Mouse (Mus musculus) kidney, embryonic 14.5 days (tissue): Measurements from ENCODE around the gene Tmbim6. TPM values are rescaled to one million over a fixed set of nuclear protein-coding genes. Genes with fewer than 3 reads are reported as not detected.

ENCODE experiments used
- ATAC-seq: fragments of 200-750 bp; cut with Nextera tagmentation; 2 replicates; pipeline ENCODE4 v1.8.0; 2017; ENCODE audit warnings: moderate number of reproducible peaks, mild to moderate bottlenecking, moderate TSS enrichment, moderate library complexity; ENCODE audit not compliant: low FRiP score, low TSS enrichment
- H3K27ac ChIP-seq: fragments of 300-500 bp; sonication (generic); 2 replicates; pipeline ENCODE4 v1.5.1; 2014; ENCODE audit warnings: low read depth, mild to moderate bottlenecking, low read length, moderate library complexity, mixed read lengths
- H3K27me3 ChIP-seq: fragments of 300-500 bp; sonication (generic); 2 replicates; pipeline ENCODE4 v1.6.1; 2014; ENCODE audit warnings: mild to moderate bottlenecking, low read length; ENCODE audit not compliant: control insufficient read depth, insufficient read depth
- H3K36me3 ChIP-seq: fragments of 300-500 bp; sonication (generic); 2 replicates; pipeline ENCODE4 v1.6.1; 2014; ENCODE audit warnings: low read length, mixed read lengths; ENCODE audit not compliant: control insufficient read depth, insufficient read depth
- H3K4me1 ChIP-seq: fragments of 300-500 bp; sonication (generic); 2 replicates; pipeline ENCODE4 v1.6.1; 2014; ENCODE audit warnings: low read length, mixed read lengths; ENCODE audit not compliant: control insufficient read depth, insufficient read depth
- H3K4me2 ChIP-seq: fragments of 300-500 bp; sonication (generic); replicated peaks from 2 replicates; pipeline ENCODE4 v1.6.1; 2014; ENCODE audit warnings: low read depth, mild to moderate bottlenecking, low read length
- H3K4me3 ChIP-seq: fragments of 300-500 bp; sonication (generic); 2 replicates; pipeline ENCODE4 v1.5.1; 2014; ENCODE audit warnings: mild to moderate bottlenecking, low read length
- H3K9ac ChIP-seq: fragments of 300-500 bp; sonication (generic); 2 replicates; pipeline ENCODE4 v1.6.1; 2014; ENCODE audit warnings: low read depth, mild to moderate bottlenecking, low read length, moderate library complexity
- H3K9me3 ChIP-seq: fragments of 300-500 bp; sonication (generic); 2 replicates; pipeline ENCODE4 v1.6.1; 2016; ENCODE audit warnings: low read length; ENCODE audit not compliant: control insufficient read depth
- WGBS: fragments of 180-500 bp; shearing (Covaris S2); extraction: QIAGEN DNeasy Blood & Tissue Kit; methylation state at CpG from one replicate; pipeline ENCODE4 v1.1.7; 2014; 5-methylcytosine and 5-hydroxymethylcytosine counted together
- polyA plus RNA-seq: library from polyadenylated mRNA; unstranded; fragments of >200 nt; fragmentation: Nextera tagmentation; extraction: Ambion mirVana; gene quantifications from 2 replicates; pipeline ENCODE4 v1.2.1, GENCODE M21; 2014

Tmbim6 gene
- polyA plus RNA-seq, 1 experiment from 2014 or later = 409 TPM

GRCm38 (mm10) chr15:99405150-99405549, 12.5 kb downstream of the Tmbim6 start:
- Histone ChIP-seq H3K9ac (no peak overlapping the region), H3K27me3 (no peaks in the 10 kb centered on the region), H3K4me3 (no peak overlapping the region), H3K4me1 (peaks cover 10% of the 10 kb centered on the region), H3K36me3 (peaks cover 79% of the 10 kb centered on the region), H3K4me2 (no peak overlapping the region), H3K9me3 (no peaks in the 10 kb centered on the region), H3K27ac (no peak overlapping the region)
- 93% methylated on average over 9 of the region's 9 CpGs for WGBS
- ATAC-seq = no peak

GRCm38 (mm10) chr15:99406986-99407570, 14.4 kb downstream of the Tmbim6 start:
- no peak for ATAC-seq
- H3K27ac ChIP-seq = no peak overlapping the region
- H3K36me3 ChIP-seq = peaks cover 80% of the 10 kb centered on the region

GRCm38 (mm10) chr15:99408845-99409244, 16.2 kb downstream of the Tmbim6 start:
- WGBS = 91% methylated on average over 9 of the region's 9 CpGs

More at GRCm38 (mm10) chr15:99406986-99407570, 14.4 kb downstream of the Tmbim6 start:
- Histone ChIP-seq H3K9ac (no peak overlapping the region), H3K9me3 (no peaks in the 10 kb centered on the region), H3K4me1 (no peaks in the 10 kb centered on the region), H3K4me3 (no peak overlapping the region), H3K27me3 (no peaks in the 10 kb centered on the region), H3K4me2 (no peak overlapping the region)
- 88% methylated on average over 15 of the region's 15 CpGs for WGBS

GRCm38 (mm10) chr15:99411747-99412146, 19.1 kb downstream of the Tmbim6 start:
- Histone ChIP-seq H3K4me3 (no peak overlapping the region), H3K27ac (no peak overlapping the region), H3K4me2 (0 out of 2 replicates have a peak overlapping the region, but pooled peaks have one; percentile 3), H3K4me1 (no peaks in the 10 kb centered on the region), H3K9me3 (no peaks in the 10 kb centered on the region), H3K36me3 (peaks cover 36% of the 10 kb centered on the region), H3K27me3 (no peaks in the 10 kb centered on the region), H3K9ac (no peak overlapping the region)
- 59% methylated on average over 14 of the region's 14 CpGs for WGBS
- no peak for ATAC-seq

More at GRCm38 (mm10) chr15:99408845-99409244, 16.2 kb downstream of the Tmbim6 start:
- no peaks in the 10 kb centered on the region for H3K27me3 ChIP-seq
- H3K9ac ChIP-seq = no peak overlapping the region
- no peaks in the 10 kb centered on the region for H3K9me3 ChIP-seq
- no peak for ATAC-seq
- H3K36me3 ChIP-seq = peaks cover 65% of the 10 kb centered on the region
- no peaks in the 10 kb centered on the region for H3K4me1 ChIP-seq
- no peak overlapping the region for H3K4me2 ChIP-seq
- H3K27ac ChIP-seq = no peak overlapping the region
- H3K4me3 ChIP-seq = no peak overlapping the region

DNA sequence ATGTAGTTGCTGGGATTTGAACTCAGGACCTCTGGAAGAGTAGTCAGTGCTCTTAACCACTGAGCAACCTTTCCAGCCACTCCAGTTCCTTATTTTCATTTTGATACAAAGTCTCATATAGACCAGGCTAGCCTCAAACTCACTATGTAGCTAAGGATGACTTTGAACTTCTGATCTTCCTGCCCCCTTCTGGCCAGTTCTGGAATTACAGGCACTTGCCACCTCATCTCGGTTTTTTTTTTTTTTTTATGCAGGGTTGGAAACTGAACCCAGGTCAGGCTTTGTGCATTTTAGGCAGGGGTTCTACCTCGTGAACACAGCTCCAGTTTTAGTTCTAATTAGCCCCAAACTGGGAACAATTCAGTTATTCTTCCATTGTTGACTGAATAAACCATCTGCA, 23.1 kb downstream of the Tmbim6 start:
- ATAC-seq = no peak
- Histone ChIP-seq H3K9me3 (no peaks in the 10 kb centered on the region), H3K4me1 (peaks cover 6% of the 10 kb centered on the region), H3K27me3 (no peaks in the 10 kb centered on the region), H3K36me3 (no peaks in the 10 kb centered on the region), H3K4me3 (no peak overlapping the region), H3K27ac (no peak overlapping the region), H3K9ac (no peak overlapping the region), H3K4me2 (no peak overlapping the region)
- WGBS = 31% methylated on average over 2 of the region's 2 CpGs

GRCm38 (mm10) chr15:99416348-99416882, 23.7 kb downstream of the Tmbim6 start:
- no peaks in the 10 kb centered on the region for H3K9me3 ChIP-seq
- peaks cover 11% of the 10 kb centered on the region for H3K4me1 ChIP-seq
- ATAC-seq = no peak
- no peak overlapping the region for H3K4me2 ChIP-seq
- no peak overlapping the region for H3K27ac ChIP-seq
- no peaks in the 10 kb centered on the region for H3K27me3 ChIP-seq
- no peak overlapping the region for H3K4me3 ChIP-seq
- WGBS = 22% methylated on average over 13 of the region's 13 CpGs
- H3K9ac ChIP-seq = no peak overlapping the region
- no peaks in the 10 kb centered on the region for H3K36me3 ChIP-seq

- Histone ChIP-seq H3K9ac (no peak overlapping the region), H3K4me1 (peaks cover 15% of the 10 kb centered on the region), H3K4me3 (no peak overlapping the region), H3K4me2 (no peak overlapping the region), H3K9me3 (no peaks in the 10 kb centered on the region), H3K36me3 (no peaks in the 10 kb centered on the region), H3K27me3 (no peaks in the 10 kb centered on the region), H3K27ac (no peak overlapping the region)
- WGBS = 27% methylated on average over 4 of the region's 4 CpGs
- ATAC-seq = no peak
These were observed 24.3 kb downstream of the Tmbim6 start for GRCm38 (mm10) chr15:99416957-99417356.

DNA sequence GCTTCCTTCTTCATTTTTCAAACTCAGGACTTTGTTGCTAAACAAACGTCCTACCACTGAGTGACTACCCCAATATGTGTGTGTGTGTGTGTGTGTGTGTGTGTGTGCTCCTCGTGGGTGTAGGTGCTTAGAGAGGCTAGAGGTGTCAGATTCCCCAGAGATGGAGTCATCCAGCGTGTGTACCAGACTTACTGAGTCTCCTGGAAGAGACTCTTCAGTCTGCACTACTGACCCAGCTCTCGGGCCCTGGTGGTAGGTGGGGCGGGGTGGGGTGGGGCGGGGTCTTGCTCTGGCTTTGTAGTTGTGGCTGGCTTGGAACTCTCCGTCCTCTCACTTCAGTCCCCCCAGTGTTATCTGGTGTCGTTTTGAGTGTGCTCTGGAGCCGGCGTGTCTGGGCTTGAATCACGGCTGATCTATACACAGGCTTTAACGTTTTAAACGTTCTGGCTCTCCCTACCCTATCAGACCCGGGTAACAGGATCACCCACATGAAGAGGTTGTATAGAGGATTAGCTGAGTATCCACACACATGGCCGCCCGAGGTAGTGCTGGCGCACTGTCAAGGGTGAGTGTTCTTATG, 25.1 kb downstream of the Tmbim6 start:
- peaks cover 7% of the 10 kb centered on the region; the same call in 1 of the 2 replicates for H3K36me3 ChIP-seq
- no peak overlapping the region for H3K4me3 ChIP-seq
- no peak overlapping the region for H3K9ac ChIP-seq
- no peaks in the 10 kb centered on the region for H3K27me3 ChIP-seq
- H3K4me1 ChIP-seq = peaks cover 20% of the 10 kb centered on the region
- no peaks in the 10 kb centered on the region for H3K9me3 ChIP-seq
- no peak overlapping the region for H3K4me2 ChIP-seq
- ATAC-seq = no peak
- no peak overlapping the region for H3K27ac ChIP-seq
- 32% methylated on average over 17 of the region's 17 CpGs for WGBS

DNA sequence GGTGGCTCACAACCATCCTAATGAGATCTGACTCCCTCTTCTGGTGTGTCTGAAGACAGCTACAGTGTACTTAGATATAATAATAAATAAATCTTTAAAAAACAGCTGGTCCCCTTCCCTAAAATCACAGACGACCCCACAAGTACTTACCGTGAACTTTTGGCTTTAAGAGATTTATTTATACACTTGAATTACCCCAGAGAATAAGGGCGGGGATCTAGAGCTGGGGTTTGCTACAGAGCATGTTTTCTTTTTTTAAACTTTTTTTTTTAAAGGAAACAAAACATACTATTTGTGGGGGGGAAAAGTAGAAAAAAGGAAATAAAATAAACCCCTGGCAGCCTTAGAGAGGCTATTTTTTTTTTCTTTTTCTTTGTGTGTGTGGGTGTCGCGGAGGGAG, 27.4 kb downstream of the Tmbim6 start:
- no peak for ATAC-seq
- H3K9me3 ChIP-seq = no peaks in the 10 kb centered on the region
- H3K27me3 ChIP-seq = no peaks in the 10 kb centered on the region
- H3K27ac ChIP-seq = peak overlapping the region; percentile 86
- no peak overlapping the region for H3K9ac ChIP-seq
- H3K4me3 ChIP-seq = no peak overlapping the region
- H3K4me1 ChIP-seq = peaks cover 20% of the 10 kb centered on the region
- peaks cover 20% of the 10 kb centered on the region for H3K36me3 ChIP-seq
- 9% methylated on average over 5 of the region's 5 CpGs for WGBS
- peak overlapping the region; percentile 32 for H3K4me2 ChIP-seq
